Mouse (Mus musculus): ENCODE data around the gene Mocs3. TPM values are rescaled to one million over a fixed set of nuclear protein-coding genes. Genes with fewer than 3 reads are reported as not detected.

The Mocs3 gene
- polyA plus RNA-seq (2012; fragmentation: generic; extraction: Trizol), result 10 to 100 TPM in 1 of 2 experiments, 1 to 10 TPM in 1; 6.6 to 11.0 TPM

DNA sequence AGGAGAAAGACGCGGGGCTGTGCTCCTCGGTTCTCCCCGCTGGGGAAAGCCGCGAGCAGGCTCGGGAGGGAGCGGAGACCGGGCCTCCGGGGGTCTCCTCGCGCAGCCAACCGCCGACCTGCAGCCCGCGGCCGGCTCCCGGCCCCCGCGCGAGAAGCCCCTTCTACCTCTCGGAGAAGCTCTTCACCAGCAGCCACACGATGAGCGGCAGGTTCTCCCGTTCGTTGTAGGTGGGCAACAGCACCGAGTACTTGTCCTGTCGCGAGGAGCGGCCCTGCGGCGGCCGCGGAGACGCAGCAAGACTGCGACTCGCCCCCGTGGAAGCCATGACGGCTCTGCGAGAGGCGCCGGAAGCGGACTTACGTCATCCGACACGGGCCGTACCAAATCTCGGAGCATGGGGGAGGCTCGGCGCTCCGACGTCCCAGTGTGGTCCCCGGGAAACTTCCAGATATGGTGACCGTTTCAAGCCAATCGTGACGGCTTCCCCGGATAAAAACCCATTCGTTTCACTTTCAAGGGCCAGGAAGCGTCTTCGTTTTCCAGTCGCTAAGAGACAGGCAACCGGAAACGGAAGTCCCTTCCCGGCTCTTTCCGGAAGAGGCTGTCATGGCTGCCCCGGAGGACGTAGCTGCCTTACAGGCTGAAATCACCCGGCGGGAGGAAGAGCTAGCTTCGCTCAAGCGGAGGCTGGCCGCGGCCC, at the start of gene Mocs3, which contains the start of the genes Gm20716 and Dpm1:
Gene Mocs3, plus strand, starts transcription at position 597 of the 703 bp plus-strand sequence.
Gene Gm20716, minus strand, starts transcription at position 339 of the 703 bp plus-strand sequence.
Gene Dpm1, minus strand, starts transcription at position 566 of the 703 bp plus-strand sequence.

DNA sequence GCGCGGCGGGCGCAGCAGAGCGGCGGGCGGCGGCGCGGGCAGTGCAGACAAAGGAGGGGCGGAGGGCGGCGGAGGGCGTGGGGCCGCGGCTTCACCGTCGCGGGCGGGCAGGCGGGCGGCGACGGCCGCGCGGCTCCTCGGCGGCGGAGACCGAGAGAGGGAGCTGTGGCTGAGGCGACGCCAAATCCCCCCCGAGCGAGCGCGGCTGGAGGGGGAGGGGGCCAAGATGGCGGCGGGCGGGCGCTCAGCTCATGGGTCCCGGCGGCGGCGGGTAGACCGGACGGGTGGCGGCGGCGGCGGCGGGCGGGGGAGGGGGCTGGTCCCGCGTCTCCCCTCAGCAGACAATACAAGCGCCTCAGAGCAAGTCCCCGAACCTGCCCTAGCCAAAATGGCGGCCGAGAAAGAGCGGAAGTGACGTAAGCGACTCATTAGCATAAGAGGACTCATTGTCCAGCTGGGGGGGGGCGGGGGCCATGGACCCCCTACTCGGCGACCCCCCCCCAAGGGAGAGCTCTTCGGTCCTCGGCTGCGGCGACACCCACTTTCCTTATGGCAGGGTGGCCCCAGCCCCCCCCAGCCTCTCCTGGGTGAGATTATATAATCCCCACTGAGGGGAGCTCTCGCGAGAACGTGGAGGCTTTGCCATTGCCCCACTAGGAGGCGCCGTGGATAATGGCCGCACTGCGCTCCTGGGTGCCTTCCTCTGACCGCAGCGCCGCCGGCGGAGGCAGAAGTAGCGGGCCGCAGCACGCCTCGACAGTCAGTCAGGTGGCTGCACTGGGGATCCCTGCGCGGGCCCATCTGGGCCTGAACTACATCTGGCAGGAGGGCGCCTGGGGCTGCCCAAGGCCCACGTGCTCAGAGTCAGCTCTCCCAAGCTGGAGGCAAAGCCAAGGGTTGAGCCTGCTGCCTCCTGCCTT, 23.4 kb upstream of the Mocs3 start, which contains the start of gene Adnp:
Gene Adnp, minus strand, starts transcription at position 388 of the 920 bp plus-strand sequence.

DNA sequence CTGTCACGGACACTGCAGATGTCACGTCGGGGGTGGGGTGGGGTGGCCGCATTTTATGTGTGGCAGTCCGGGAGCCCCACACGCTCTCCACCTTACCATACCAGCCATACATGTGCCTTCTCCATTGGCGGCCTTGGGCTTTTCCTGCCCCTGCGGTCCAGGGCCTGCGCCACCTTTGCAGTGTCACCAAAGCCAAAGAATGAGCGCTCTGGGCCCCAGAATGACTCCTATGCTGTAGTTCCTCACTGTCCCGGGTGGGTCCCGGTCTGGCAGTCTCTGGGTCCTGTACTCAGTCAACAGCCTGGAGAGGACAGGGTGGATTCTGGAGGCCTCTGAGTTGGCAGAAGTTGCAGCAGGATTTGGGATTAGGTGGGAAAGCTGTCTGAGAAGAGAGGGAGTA, 51.2 kb downstream of the Mocs3 start, which contains the start of gene Kcng1:
Gene Kcng1, minus strand, starts transcription at position 155 of the 400 bp plus-strand sequence.

Other genes with a start within 250 kb of the Mocs3 start
- under 1 TPM; 0.04 to 0.08 TPM for gene Ripor3, start 220.0 kb upstream of the Mocs3 start, polyA plus RNA-seq (2012; fragmentation: generic; extraction: Trizol)
- under 1 TPM; 0.21 to 0.37 TPM for gene Pard6b, start 149.6 kb upstream of the Mocs3 start, polyA plus RNA-seq (2012; fragmentation: generic; extraction: Trizol)
- 1 to 10 TPM in 1 of 2 experiments, under 1 TPM in 1; 0.50 to 9.7 TPM for gene Adnp, start 23.5 kb upstream of the Mocs3 start, polyA plus RNA-seq (2012; fragmentation: generic; extraction: Trizol)
- 10 to 100 TPM in 1 of 2 experiments, 1 to 10 TPM in 1; 2.2 to 27.5 TPM for gene Gm20716, start 258 bp upstream of the Mocs3 start, polyA plus RNA-seq (2012; fragmentation: generic; extraction: Trizol)
- 10 to 100 TPM; 13.2 to 25.1 TPM for gene Dpm1, start within 50 bp of the Mocs3 start, polyA plus RNA-seq (2012; fragmentation: generic; extraction: Trizol)
- not detected for gene Kcng1, start 51.1 kb downstream of the Mocs3 start, polyA plus RNA-seq (2012; fragmentation: generic; extraction: Trizol)